ENCODE assay signal across 29 mouse cellular contexts in genomic region chr14:30463312-30463711, GRCm38 (mm10). TPM values are rescaled to one million over a fixed set of nuclear protein-coding genes. Genes with fewer than 3 reads are reported as not detected.
DNase-seq lines count a peak whose midpoint lies in the region; ATAC-seq lines count a peak whose summit lies in the region.
"Had no signal": no experiment of that assay in that cellular context is flagged by ENCODE, and none has a peak within 500 bp of the region (broad histone marks: within the 10 kb centered on the region; RNA-seq: fewer than 3 reads in every experiment).

No protein-coding gene starts in this region.

- peak; percentile 70 for ATAC-seq in frontal cortex, adult (ENCODE audit: low TSS enrichment)
- ATAC-seq in heart, embryonic 14.5 days (ENCODE audit: insufficient number of reproducible peaks, insufficient read depth, low FRiP score, low read depth) = peak; percentile 50; the same call in 1 of the 2 replicates
- ATAC-seq: activated CD4-positive, CD25-positive, alpha-beta regulatory T cell, adult 4 months; CD4-positive, CD25-positive, alpha-beta regulatory T cell, adult 4 months; forebrain, embryonic 15.5 days; forebrain, postnatal 0 days; Patski had no signal

- no peak for DNase-seq in frontal cortex, postnatal 25 days (ENCODE audit: low spot score in 2 of 2)
- no peak for DNase-seq in heart, adult 8-10 months (ENCODE audit: low spot score)
- peak; percentile 23 for DNase-seq in right cerebral cortex, adult 18-20 months
- DNase-seq in right cerebral cortex, postnatal 4 days = no peak
- DNase-seq: adrenal gland, adult 8-10 months; adrenal gland, postnatal 14 days; adrenal gland, postnatal 36 days; B cell, adult 2 months; cerebellum, adult 11 months; cerebellum, adult 18-20 months; cerebellum, adult 8-10 months; cerebellum, adult 9-11 months; cerebellum, postnatal 14 days; cerebellum, postnatal 36 days; embryo, embryonic 11 days; forebrain, postnatal 0 days had no signal

- H3K27me3 ChIP-seq in heart, embryonic 14.5 days (ENCODE audit: control insufficient read depth, insufficient read depth, low read length) = no peaks in the 10 kb centered on the region
- H3K27me3 ChIP-seq: CH12.LX; forebrain, embryonic 12.5 days had no signal

- no peak overlapping the region for H3K9ac ChIP-seq in heart, embryonic 14.5 days (ENCODE audit: low read length)
- H3K9ac ChIP-seq: embryonic facial prominence, embryonic 13.5 days; embryonic facial prominence, embryonic 15.5 days; forebrain, embryonic 12.5 days; forebrain, embryonic 15.5 days; forebrain, postnatal 0 days had no signal

- no peak overlapping the region for H3K27ac ChIP-seq in heart, embryonic 14.5 days (replicated peaks in 1 of 2; ENCODE audit: control insufficient read depth in 1 of 2, insufficient read depth in 1 of 2, low read depth in 2 of 2, low read length in 2 of 2)
- H3K27ac ChIP-seq: embryonic facial prominence, embryonic 13.5 days; embryonic facial prominence, embryonic 15.5 days; forebrain, embryonic 10.5 days; forebrain, embryonic 12.5 days; forebrain, embryonic 15.5 days had no signal

- WGBS in heart, embryonic 14.5 days = 48% methylated on average over 4 of the region's 4 CpGs

- H3K9me3 ChIP-seq in heart, embryonic 14.5 days (ENCODE audit: control insufficient read depth, low read length) = no peaks in the 10 kb centered on the region
- H3K9me3 ChIP-seq: embryonic facial prominence, embryonic 13.5 days; embryonic facial prominence, embryonic 15.5 days; forebrain, embryonic 10.5 days; forebrain, embryonic 12.5 days; forebrain, embryonic 15.5 days; G1E had no signal

- no peak overlapping the region for H3K4me3 ChIP-seq in heart, embryonic 14.5 days (ENCODE audit: control insufficient read depth in 1 of 2, insufficient read depth in 1 of 2, low read depth in 1 of 2, low read length in 2 of 2)
- H3K4me3 ChIP-seq: embryonic facial prominence, embryonic 13.5 days; embryonic facial prominence, embryonic 15.5 days; erythroblast, embryonic 14.5 days; forebrain, embryonic 10.5 days; forebrain, embryonic 12.5 days; forebrain, embryonic 15.5 days had no signal

- peaks cover 0 to under 1% of the 10 kb centered on the region in 2 experiments; a peak in 1 of 4 replicates for H3K4me1 ChIP-seq in heart, embryonic 14.5 days (ENCODE audit: control insufficient read depth in 2 of 2, insufficient read depth in 2 of 2, low read length in 2 of 2)
- H3K4me1 ChIP-seq: embryonic facial prominence, embryonic 13.5 days; embryonic facial prominence, embryonic 15.5 days; forebrain, embryonic 10.5 days; forebrain, embryonic 12.5 days; forebrain, embryonic 15.5 days had no signal

- H3K4me2 ChIP-seq in heart, embryonic 14.5 days (ENCODE audit: low read length) = no peak overlapping the region
- H3K4me2 ChIP-seq: embryonic facial prominence, embryonic 13.5 days; embryonic facial prominence, embryonic 15.5 days; forebrain, embryonic 12.5 days; forebrain, embryonic 15.5 days had no signal

- H3K36me3 ChIP-seq in heart, embryonic 14.5 days (ENCODE audit: control insufficient read depth, insufficient read depth, low read length) = no peaks in the 10 kb centered on the region
- H3K36me3 ChIP-seq: embryonic facial prominence, embryonic 13.5 days; embryonic facial prominence, embryonic 15.5 days; forebrain, embryonic 10.5 days; forebrain, embryonic 12.5 days; forebrain, embryonic 15.5 days; G1E had no signal

RNA-seq across cellular contexts. Expression of gene Dcp1a, which starts 16.0 kb away (rescaled TPM):
- 16.1 and 20.8 TPM in 2 replicates for polyA plus RNA-seq in heart, embryonic 14.5 days (2014; fragmentation: Nextera tagmentation; extraction: Ambion mirVana)
- 10 to 100 TPM in 2 of 4 experiments, 1 to 10 TPM in 2; 9.0 to 11.3 (median 10.5) TPM for total RNA-seq in heart, adult 8-10 months (2022)

RNA-seq across cellular contexts. Expression of gene Cacna1d, which starts 27.9 kb away (rescaled TPM):
- 9.5 and 13.1 TPM in 2 replicates for polyA plus RNA-seq in heart, embryonic 14.5 days (2014; fragmentation: Nextera tagmentation; extraction: Ambion mirVana)
- total RNA-seq in heart, adult 8-10 months (2022) = 1 to 10 TPM; 1.9 to 2.8 (median 2.4) TPM
- polyA plus RNA-seq: erythroblast, embryonic 14.5 days had no signal
